Mouse (Mus musculus) gastrocnemius, adult 8-10 months (tissue): ENCODE results near the gene Ager. TPM values are rescaled to one million over a fixed set of nuclear protein-coding genes. Genes with fewer than 3 reads are reported as not detected.

Source experiments
- DNase-seq, 2 experiments: peaks; one replicate each; pipeline ENCODE4 v3.0.0; 2022; ENCODE audit warnings: low spot score in 2 of 2
- total RNA-seq, 4 experiments: library from RNA; stranded (reverse); gene quantifications; 2 replicates each; pipeline ENCODE4 v1.2.4; 2022

Gene Ager
- total RNA-seq, 4 experiments from 2014 or later = 0.19 TPM; not detected in 3

DNA sequence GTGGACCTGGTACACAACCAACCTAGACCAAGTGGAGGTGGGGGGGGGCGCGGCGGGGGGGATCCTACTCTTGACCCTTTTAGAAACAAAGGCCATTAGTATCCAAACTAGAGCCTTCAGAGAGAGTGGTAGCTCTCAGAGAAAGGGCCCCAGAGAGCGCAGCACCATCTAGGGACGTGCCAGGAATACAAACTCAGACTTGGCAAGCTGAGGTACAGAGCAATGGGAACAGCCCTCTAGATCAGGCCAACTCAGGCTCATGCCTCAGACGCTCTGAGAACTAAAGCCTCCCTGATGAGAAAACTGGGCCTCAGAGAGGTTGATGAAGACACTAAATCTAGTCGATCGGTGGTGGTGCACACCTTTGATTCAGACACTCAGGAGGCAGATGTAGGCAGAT, 12.5 kb upstream of the Ager start:
- no peak for DNase-seq

DNA sequence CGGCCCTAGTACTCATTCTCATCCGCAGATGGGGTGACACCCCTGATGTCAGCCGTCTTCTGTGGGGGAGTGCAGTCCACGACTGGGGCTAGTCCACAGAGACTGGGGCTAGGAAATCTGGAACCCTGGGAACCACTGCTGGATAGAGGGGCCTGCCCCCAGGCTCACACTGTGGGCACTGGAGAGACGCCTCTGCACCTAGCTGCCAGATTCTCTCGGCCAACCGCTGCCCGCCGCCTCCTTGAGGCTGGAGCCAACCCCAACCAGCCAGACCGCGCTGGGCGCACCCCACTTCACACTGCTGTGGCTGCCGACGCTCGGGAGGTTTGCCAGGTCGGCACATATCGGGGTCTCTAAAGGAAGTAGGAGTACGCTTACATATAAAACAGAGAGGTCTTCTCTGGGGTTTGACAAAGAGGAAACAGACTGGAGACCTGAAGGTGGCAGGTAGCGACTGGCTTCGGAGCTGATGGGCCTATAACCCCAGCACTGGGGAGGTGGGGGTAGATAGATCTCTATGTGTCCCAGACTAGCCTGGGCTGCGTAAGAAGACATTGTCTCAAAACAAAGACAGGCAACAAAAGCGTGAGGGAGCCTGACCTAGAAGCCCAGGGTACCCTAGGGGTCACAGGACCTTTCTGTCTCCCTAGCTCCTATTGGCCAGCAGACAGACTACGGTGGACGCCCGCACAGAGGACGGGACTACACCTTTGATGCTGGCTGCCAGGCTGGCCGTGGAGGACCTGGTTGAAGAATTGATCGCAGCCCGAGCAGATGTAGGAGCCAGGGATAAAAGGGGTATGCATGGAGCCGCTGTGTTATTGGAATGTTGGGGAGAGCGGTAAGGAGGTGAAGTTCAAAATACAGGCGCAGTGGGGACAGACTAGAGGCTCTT, 11.5 kb upstream of the Ager start:
- DNase-seq = no peak

DNA sequence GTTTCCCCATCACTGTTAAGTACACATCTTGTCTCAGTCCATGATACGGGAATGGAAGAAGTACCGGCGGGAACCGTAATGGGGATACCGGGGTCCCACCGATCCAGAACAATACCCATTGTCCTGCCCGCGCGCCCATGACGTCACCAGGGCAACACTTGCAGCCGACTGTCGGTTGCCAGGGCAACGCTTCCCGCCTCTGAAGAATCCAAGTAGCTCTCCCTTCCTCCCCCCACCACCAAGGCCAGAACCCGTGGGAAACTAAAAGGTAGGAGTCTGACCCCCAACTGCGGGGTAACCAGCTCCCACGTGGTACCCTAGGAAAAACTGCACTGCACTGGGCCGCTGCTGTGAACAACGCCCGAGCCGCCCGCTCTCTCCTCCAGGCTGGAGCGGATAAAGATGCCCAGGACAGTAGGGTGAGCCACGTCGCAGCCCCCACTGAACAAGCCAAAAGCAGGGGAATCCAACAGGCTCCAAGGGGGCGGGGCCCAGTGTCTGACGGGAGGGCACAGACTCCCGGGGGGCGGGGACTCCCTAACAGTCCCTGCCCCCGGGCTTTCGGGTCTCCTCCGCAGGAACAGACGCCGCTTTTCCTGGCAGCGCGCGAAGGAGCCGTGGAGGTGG, 10.8 kb upstream of the Ager start:
- peak; percentile 43 to 63 for DNase-seq

DNA sequence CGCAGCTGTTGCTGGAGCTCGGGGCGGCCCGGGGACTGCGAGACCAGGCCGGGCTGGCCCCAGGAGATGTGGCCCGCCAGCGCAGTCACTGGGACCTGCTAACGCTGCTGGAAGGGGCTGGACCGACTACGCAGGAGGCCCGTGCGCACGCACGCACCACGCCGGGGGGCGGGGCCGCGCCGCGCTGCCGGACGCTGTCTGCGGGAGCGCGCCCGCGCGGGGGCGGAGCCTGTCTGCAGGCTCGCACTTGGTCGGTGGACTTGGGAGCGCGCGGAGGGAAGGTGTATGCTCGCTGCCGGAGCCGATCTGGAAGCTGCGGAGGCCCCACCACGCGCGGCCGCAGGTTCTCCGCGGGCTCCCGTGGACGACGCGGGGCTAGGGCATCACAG, 10.2 kb upstream of the Ager start:
- peak; percentile 98 for DNase-seq

DNA sequence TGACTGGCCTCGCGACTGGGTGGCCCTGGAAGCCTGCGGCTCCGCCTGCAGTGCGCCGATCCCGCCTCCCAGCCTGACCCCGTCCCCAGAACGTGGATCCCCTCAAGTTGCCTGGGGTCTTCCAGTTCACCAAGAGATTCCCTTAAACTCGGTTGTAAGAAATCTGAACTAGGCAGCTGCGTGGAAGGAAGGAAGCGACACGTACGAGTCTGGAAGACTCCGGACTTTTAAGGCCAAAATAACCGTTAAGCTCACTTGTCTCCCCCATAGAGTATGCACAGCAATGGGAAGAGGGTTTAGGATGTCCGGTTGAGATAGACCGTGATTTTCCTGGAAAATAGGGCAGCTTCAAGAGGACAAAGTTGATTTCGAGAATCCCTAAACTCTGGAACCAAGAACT, 9.8 kb upstream of the Ager start:
- no peak for DNase-seq

DNA sequence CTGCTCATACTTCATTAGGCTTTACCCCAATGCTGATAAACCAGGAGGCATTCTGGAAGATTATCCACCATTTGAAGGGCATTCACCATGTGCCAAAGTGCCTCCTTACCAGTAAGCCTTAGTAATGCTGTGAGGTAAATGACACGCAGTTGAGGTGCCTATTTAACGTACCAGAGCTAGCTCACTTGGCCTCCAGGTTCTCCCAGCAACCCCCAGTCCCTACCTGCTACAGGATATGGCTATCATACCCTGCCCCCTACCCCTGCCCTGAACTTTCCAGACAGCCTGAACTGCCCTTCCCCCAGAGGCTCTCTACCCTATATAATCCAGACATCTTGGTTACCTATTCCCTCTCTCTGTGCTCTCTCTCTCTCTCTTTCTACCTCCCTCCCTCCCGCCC, 8.9 kb upstream of the Ager start:
- DNase-seq = no peak

DNA sequence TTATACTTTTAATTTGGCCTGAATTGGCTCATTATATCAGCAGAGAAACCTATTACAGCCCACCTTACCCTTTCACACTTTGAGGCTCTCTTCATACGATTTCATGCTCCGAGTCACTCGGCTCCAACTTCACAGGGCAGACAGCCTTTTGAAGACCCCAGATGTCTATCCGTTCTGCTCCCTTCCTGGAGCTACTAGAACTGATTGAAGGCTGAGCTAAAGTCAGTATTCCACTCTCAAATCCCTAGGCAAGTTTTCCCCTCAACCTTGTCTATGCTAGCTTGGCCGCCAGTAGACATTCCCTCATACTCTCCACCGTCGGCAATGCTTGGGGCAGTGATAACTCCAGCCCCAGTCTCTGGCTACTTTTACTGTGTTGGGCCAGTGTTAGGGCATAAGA, 8.5 kb upstream of the Ager start:
- no peak for DNase-seq

DNA sequence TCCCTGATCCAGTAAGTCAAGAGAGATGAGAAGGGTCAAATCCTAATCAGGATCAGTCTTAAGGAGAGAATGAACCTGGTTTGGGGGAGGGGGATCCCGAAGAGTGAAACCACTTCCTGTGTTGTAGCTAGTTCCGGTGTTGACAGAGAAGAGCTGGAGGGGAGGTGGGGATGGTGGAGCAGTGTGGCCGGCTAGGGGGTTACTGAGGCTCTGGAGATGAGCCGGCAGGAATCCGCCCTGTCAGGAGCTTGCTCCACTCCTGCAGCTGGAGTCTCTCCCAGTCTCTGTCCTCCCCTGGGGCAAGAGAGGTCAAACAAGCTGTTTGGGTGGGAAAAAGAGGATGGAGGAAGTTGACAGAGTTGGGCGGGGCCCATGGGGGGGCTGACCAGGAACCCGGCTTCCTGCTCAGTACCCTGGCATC, 8.0 kb upstream of the Ager start, which contains the start of gene Gpsm3:
Gpsm3 (plus strand) TSS at position 126 of the 421 bp plus-strand sequence.
- DNase-seq = peak; percentile 54 to 67

DNA sequence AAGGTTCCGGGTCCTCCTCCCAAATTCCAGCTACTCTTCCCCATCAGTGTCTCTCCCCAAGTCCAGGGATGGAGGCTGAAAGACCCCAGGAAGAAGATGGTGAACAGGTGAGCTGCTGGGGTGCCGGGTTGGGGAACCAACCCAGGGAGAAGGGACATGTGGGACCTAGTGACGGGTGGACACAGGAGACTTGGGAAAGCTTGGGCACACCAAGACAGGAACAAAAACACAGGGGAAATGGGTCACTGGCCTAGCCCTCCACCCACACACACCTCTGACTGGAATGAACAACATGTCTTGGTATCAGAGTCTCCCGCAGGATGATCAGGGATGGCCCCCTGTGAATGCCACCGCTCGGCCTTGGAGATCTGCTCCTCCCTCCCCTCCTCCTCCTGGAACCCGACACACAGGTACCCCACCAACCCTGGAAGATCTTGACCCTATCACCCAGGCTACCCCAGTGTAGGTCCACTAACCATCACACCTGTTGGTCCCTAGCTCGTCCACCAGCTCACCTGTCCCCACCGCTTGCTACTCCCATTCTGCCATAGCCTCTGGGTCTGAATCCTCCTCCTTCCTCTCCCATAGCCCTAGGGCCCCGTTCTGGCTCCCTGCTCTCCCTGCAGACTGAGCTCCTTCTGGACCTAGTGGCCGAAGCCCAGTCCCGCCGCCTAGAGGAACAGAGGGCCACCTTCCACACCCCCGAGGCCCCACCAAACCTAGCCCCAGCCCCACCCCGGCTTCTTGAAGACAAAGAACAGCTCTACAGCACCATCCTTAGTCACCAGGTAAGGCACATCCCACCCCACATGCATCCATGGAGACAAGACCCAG, 7.3 kb upstream of the Ager start:
- DNase-seq = no peak

DNA sequence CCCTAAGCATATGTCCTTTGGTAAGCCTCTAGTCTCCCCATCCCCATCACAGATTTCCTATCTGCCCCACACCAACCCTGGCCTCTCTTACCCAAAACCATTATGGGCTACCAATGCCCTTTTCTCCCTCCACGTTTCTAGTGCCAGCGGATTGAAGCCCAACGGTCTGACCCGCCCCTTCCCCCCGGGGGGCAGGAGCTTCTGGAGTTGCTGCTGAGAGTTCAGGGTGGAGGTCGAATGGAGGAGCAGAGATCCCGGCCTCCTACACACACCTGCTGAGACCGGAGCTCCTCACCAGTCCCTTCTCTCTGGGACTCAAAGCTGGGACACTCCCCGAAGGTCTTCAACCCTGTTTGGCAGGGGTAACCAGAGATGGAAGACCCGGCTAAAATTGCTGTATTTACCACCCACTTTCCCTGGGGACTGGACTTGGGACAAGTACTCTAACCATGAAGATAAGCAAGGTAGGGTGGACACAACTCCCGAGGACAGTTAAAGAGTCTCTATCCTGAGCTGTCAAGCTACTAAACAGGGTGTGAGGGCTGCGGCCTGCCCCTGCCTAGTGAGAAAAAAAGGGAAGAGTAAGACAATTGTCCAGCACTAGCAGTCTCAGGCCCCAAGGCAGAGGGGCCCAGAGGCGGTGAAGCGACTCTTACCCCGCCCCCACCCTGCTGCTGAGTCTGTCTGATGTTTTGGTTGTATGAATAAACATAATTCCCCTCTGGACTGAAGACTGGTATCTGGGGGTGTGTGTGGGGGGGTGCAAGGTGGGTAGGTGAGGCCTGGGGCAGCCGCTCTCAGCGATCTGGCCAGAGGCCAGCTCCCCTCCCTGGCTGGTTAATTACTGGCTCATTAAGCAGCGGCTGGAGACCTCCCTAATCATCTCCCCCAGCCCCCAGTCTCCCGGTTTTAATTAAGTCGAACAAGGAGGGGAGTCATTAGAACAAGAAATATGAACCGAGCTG, 6.4 kb upstream of the Ager start, which contains the start of gene Pbx2:
Pbx2 (plus strand) TSS at position 238 of the 965 bp plus-strand sequence.
- no peak for DNase-seq

DNA sequence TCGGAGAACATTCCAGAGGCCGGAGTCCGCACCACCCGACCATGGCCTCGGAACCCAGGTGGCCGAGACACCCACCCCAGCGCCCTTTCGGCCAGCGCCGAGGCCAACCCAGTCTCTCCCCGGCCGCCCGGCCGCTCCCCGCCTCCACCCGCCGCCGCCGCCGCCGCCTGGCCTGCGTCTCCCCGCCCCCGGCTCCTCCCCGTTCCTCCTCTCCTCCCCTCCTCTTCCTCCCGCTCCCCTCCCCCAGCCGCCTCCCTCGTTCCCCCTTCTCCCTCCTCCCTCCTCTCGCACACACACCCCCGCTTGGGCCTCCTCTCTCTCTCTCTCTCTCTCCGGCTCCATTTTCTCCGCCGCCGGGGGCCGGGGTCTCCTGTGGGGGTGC, 5.7 kb upstream of the Ager start:
- DNase-seq = peak; percentile 70 to 78

DNA sequence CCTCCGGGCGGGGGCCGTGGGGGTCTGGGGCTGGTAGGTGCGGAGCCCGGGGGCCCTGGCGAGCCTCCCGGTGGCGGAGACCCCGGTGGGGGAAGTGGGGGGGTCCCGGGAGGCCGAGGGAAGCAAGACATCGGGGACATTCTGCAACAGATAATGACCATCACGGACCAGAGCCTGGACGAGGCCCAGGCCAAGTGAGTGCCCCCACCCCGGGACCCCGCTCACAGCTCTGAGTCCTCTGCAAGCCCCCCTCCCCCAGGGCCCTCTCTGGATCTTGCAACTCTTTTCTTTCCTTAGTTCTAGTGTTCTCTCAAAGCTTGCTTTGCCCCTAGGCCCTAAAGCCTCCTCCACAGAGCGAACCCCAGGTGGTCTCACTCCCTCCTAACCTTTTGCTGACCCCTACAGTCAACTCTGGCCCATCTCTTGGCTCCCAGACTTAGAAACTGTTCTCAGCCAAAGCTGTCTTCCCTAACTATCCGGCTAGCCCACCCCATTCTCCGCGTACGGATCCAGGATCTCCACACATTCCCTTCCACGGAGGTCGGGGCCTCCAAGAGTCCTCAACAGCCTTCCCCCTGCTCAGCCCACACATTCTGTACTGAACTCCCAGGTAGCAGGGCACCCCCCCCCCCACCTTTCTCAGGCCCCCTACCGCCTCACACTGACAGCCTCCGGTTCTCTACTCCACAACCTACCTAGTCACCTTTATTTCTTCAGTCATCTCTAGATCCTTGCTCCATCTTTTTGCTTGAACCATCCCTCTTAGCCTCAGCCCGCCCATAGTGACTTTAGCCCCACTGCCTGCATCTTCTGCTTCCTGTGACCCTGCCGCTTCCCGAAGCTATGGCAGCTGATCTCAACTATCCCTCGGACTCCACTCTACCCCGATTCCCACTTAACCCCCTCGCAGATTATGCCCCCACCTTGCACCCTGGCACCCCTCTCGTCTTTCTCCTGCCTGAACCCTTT, 4.8 kb upstream of the Ager start:
- DNase-seq = no peak

DNA sequence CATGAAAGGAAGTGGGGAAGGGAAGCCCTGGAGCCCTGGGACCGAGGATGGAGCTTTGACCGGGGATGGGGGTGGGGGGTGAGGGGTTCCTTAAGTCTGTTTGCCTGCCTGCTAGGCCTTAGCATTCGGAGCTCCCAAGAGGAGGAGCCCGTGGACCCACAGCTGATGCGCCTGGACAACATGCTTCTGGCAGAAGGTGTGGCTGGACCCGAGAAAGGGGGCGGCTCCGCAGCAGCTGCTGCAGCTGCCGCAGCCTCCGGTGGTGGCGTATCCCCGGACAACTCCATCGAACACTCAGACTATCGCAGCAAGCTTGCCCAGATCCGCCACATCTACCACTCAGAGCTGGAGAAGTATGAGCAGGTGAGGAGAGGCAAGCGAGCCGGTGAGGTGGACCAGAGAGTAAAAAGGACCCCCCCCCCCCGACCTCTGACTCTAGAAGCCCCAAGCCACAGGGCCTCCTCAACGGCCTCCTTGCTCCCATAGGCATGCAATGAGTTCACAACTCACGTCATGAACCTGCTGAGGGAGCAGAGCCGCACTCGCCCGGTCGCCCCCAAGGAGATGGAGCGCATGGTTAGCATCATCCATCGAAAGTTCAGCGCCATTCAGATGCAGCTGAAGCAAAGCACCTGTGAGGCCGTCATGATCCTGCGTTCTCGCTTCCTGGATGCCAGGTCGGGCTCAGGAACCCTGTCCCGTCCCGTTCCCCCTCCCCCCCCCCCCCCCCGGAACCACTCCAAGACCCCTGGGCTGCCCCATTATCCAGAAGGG, 3.7 kb upstream of the Ager start:
- DNase-seq = no peak

DNA sequence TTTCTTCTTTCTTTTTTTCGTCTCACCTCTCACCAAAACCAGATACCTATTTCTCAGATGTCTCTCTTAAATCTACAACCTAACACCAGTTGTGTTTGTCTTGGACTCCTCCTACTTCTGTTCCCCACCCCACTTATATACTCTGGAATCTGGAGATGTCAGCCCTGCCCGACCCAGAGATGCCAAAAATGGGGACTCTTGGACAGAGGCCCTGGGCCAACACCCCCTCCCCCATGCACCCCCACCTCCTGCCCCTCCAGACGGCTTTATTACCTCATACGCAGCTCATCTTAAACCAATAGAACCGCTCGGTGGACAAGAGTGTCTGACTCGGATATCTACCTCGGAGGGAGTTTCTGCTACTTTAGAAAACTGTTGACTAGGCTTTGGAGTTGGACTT, 1.6 kb upstream of the Ager start:
- DNase-seq = no peak

DNA sequence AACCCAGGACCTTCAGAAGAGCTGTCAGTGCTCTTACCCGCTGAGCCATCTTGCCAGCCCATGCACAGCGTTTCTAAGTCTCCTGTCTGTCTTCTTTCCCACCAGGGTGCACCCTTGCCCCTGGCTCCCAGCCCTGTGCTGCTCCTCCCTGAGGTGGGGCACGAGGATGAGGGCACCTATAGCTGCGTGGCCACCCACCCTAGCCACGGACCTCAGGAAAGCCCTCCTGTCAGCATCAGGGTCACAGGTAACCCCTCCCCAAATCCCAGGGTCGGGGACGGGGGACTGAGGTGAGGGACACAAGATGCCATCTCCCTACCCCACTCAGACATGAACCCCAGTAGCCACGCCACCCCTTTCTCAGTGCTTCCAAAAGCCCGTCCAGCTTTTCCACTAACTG, 2.2 kb downstream of the Ager start:
- no peak for DNase-seq

DNA sequence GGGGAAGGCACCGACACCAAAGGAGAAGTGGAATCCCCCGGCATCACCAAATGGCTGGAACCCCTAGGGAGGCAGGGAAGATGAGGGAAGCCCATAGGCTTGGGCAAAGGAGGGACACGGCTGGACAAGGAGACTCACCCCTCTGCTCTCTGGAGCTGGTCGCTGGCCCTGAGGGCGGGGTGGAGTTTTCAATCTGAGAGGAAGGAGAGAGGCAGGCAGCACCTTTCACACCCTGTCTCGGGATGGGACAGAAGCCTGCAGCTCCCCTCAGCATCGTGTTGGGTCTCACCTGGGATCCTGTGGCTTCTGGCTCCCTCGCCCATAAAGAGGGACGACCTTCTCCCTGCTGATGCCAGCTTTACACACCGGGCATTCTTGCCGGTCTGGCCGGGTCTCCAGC, 4.1 kb downstream of the Ager start:
- no peak for DNase-seq

DNA sequence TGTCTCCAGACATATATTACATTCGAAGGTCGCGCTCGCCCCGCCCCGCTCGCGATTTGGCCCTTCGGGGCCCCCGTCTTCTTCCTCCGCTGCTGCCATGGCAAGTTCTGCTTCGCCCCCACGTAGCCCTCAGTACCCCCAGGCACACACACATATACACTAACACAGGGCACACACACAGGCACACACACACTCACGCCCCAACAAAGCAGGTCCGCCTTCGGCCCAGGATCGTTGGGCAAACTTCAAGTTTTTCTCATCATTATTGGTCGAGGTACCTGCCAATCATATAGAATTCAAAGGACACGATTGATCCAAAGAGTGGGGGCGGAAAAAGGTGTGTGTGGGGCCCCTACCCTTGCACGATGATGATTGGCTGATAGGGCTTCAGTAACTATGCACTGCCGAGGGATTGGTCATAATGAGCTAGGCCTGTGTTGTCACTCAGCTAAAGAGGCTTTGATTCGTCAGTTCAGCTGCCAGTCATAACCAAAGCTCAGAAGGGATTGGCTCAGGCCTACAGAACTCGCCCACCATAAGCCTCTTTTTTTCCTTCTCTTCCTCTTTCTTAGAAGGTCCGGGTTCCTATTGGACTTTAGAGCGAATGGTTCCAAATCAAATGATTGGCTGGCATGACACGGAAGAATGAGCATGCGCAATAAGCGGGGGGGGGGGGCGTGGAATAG, 5.9 kb downstream of the Ager start, which contains the start of gene Rnf5:
Rnf5 (minus strand) TSS at position 316 of the 686 bp plus-strand sequence.
- peak; percentile 97 for DNase-seq

DNA sequence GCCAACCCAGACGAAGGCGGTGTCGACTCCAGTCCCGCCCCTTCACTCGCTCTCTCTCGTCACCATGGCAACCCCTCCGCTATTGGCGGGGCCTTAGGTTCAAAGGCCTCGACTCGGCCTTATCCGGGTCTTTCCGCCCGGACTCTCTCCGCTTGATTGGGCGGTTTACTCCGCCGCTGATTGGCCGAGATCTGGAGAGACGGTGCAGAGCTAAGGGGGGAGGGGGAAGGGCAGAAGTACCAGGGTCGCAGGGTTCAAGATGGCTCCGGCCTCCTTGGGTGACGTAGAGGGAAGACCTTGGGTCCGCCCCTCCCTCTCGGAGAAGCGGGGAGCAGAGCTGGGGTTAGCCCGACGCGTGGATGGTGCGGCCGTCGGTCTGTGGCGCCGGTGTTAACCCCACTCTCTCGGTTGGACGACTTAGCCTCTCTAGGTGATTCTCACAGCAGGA, 6.4 kb downstream of the Ager start, which contains the start of gene Agpat1:
Agpat1 (plus strand) TSS at position 202 of the 448 bp plus-strand sequence.
- DNase-seq = peak; percentile 95 to 98
